Mouse (Mus musculus) liver, adult (tissue): ENCODE results near the gene Crtc3.

Source experiments
- GATA4 ChIP-seq: IDR thresholded peaks from 2 replicates; pipeline ENCODE4 v1.6.1; 2014; ENCODE audit warnings: mild to moderate bottlenecking, low read length; ENCODE audit not compliant: insufficient replicate concordance

Gene Crtc3

DNA sequence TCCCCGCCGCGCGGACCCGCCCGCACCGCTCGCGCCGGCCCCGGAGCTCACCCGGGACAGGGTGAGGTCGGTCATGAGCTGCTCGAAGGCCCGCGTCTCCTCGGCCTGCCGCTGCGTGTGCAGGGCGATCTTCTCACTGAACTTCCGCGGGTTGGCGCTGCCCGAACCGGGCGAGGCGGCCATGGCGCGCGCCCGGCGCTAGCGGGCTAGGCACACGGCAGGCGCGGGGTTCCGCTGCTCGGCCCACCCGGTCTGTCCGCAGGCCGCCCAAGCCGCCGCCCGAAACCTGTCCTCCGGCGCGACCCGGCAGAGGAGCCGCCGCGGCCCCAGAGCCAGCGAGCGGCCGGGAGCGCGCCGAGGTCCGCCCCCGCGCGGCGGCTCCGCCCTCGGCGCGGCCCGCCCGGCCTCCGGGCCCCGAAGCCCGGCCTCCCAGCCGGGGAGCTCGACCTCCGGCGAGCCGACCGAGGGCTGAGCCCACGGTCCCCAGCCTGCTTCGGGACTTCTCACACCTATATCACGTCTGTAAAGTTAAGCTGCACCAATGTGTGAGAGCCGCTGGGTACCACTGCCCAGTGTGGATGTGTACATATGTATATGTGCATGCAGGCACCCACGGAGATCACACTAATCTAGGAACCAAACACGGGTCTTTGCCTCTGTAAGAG, at the start of gene Crtc3:
Crtc3 (minus strand) TSS at position 322 of the 665 bp plus-strand sequence.
- TF ChIP-seq GATA4 = no peak

DNA sequence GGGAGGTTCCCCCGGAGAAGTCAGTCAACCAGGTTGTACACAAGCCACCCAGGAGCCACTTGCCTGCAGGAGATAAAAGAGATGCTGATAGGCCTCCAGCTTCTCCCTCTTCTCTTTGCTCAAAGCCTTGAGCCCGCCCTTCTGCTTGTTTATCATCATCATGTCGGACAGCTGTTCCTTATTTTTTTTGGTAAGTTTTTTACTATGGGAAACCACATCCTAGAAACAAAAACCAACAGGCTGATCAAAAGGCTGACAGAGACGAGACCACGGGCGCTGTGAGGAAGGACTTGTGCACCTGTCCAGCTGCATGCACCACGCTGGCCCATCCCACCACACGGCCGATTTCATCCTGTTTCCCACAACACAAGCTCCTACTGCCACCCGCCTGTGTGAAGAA, 47.5 kb upstream of the Crtc3 start:
- TF ChIP-seq GATA4 = no peak

DNA sequence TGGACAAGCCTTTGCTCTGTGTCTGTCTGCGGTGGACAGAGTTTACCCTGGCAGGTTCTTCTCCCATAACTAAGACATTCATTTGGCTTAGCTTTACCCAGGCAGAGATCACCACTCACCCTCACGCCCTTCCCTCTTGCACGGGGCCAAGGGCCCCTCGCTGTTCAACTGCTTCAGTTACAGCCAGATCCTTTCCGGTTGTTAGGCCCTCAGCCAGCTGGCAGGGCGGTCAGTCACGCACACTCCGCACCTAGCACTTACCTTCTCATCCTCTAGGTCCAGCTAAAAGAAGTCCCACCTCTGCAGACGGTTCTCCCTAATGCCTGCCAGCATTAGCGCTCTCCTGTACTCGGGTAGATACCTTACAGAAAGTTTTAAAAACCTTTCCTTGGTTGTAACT, 44.3 kb upstream of the Crtc3 start:
- no peak for TF ChIP-seq GATA4

DNA sequence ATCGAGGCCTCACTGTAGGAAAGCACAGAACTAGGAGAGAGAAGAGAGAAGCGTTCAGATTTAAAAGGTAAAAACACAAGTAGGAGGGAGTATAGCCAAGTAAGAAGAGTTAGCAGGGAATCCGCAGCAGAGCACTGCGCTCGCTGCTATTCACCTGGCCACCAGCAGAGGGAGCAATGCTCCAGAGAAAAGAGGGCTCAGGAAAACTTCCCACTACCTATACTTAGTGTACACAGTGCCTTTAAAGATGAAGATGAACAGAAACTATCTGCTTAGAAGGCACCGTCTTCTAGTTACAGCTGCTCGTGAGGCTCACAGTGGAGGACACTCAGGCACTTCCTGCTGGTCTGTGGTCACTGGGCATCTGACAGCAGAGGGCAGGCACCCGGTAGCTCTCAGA, 41.0 kb upstream of the Crtc3 start:
- TF ChIP-seq GATA4 = no peak

DNA sequence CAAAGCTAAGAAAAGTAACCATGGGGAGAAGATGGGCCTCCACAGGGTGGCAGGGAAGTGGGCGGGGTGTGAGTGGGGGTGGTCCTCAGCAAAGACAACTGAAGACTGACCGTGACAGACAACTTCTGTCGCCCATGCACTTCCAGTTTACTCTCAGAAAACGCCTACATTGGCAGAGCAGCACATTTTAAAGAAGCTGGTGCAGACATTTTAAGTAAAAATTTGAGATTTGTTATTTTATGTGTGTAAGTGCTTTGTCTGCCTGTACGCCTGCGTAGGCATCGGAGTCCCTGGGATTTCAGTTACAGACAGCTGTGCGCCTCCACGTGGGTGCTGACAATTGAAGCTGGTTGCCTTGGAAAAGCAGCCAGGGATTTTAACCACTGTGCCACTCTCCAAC, 32.4 kb upstream of the Crtc3 start:
- TF ChIP-seq GATA4 = no peak

DNA sequence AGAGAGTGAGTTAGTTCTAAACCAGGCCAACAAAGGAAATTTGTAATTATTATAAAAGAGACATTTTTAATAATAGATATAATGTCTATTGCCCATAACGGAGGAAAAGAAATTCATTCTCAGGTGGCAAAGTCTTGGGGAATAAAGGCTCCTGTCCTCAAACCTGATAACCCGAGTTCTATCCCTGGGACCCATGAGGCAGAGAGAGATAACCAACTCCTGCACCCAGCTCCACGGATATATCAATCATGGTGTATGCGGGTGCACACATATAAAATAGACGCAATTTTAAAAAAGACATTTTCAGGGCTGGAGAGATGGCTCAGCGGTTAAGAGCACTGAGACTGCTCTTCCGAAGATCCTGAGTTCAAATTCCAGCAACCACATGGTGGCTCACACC, 30.9 kb upstream of the Crtc3 start:
- TF ChIP-seq GATA4 = no peak

DNA sequence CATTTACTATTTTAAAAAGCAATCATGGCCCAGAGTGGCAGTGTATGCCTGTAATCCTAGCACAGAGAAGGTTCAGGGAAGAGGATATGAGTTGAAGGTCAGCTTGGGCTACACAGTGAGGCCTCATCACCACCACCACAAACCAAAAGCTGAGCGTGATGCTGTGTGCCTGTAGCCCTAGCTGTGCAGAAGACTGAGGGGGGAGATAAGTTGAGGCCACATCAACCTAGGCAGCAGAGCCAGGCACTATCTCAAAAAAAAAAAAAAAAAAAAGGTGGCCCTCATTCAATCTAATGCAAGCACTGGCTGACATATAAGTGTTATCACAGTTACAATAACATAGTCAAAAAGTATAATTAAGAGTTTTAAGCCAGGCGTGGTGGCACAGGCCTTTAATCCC, 30.4 kb upstream of the Crtc3 start:
- TF ChIP-seq GATA4 = no peak

DNA sequence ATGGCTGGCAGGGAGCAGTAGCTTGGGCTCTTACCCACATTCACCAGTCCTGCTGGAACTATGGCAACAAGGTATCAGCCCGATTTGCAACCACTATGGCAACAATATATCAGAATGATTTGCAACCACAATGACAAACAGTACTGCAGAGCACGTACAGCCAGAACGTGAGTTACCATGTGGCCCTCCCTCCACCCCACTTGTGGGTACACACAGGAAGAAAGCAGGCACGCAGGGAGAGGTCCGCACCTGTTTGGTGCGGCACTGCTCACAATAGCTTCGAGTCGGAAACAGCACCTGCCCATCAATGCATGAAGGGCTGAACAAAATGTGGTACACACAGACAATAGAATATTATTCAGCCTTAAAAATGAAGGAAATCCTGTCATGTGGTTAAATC, 29.8 kb upstream of the Crtc3 start:
- no peak for TF ChIP-seq GATA4

DNA sequence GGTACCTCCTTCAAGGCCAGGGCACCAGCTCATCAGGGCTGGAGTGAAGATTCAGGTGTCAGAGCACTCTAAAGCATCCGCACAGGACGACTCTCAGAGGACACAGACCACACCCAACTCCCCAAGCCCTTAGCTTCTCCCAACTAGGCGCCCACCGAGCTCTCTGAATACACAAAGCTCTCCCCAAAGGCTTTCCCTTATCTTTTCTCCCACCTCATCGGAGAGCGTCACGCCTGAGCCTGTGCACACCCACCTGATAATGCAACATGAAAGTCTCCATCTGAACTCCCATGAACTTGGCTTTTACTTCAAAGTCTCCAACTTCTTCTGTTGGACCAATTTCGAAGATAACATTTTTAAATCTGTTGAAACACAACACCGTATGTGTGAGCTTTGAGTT, 28.1 kb upstream of the Crtc3 start:
- no peak for TF ChIP-seq GATA4

DNA sequence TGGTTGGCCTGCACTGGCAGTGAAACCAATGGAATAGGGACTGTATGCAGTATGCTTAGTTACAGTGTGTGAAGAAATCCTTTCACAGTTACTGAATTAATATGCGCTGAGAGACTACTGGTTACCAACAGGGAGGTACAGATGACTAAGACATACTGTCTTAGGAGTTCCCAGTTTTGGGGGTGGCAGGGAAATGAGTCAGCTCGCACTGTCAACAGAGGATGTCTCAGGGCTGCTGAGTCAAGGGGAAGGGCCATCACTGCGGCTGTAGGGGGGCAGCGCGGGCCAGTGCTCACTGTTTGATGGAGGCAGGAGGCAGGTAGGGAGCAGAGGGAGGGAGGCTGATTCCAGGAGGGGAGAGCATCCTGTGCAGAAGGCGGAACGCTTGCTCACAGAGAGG, 26.6 kb upstream of the Crtc3 start:
- no peak for TF ChIP-seq GATA4

DNA sequence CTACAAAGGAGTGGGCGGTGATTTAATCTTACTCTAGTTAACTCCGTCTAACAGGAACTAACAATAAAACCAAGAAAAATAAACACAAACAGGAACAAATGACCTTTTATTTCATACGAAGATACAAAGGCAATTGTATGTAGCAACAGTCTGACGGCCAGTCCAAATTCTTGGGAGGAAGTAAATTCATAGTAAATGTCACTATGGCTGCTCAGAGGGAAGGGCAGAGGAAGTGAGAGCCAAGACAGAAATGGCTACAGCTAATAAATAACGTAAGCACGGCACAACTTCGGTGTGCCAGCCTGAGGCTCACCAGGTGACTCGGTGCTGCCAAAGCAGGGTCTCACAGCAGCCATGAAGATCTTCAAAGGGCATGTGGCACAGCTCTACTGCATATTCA, 22.8 kb upstream of the Crtc3 start:
- no peak for TF ChIP-seq GATA4

DNA sequence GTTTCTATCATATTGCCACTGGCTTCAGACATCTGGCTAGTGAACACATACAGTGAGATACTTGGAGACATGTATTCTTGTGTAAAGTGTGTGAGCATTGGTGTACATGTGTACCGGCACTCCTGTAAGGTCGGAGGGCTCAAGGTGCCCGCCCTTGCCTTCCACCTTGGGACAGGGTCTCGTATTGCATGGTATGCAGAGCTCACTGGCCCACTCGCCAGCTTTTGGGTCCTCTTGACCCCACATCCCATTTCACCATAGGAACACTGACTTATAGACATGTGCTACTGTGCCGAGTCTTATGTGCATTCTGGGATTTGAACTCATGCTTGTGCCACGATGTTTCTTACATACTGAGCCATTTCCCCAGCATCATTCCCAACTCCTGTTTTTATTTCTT, 21.7 kb upstream of the Crtc3 start:
- TF ChIP-seq GATA4 = no peak

DNA sequence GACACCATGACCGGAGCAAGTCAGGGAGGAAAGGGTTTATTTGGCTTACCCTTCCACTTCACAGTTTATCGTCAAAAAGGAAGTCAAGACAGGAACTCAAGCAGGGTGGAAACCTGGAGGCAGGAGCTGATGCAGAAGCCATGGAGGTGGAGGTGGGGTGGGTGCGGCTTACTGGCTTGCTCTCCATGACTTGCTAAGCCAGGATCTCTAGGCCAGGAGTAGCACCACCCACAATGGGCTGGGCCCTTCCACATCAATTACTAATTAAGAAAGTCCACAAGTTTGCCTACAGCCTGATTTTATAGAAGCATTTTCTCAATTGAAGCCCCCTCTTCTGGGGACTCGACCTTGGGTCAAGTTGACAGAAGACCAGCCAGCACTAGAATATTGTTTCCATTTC, 15.4 kb upstream of the Crtc3 start:
- TF ChIP-seq GATA4 = no peak

DNA sequence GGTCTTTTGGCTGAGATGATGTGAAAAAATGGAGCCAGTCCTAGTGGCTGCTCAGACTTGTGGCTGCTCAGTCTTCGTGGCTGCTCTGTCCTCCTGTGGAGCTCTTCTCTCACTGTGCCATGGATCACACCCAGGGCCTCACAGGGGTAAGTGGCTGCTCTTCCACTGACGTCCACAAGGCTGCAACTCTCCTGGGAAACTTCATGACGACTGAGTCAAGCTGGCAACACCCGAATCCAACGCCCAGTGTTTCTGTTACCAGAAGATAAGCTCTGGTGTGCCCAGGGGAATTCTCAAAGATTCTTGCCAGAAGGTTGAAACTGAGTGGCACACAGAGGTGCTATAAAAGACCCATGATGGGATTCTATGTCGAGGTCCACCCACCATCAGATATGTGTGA, 13.8 kb upstream of the Crtc3 start:
- TF ChIP-seq GATA4 = no peak

DNA sequence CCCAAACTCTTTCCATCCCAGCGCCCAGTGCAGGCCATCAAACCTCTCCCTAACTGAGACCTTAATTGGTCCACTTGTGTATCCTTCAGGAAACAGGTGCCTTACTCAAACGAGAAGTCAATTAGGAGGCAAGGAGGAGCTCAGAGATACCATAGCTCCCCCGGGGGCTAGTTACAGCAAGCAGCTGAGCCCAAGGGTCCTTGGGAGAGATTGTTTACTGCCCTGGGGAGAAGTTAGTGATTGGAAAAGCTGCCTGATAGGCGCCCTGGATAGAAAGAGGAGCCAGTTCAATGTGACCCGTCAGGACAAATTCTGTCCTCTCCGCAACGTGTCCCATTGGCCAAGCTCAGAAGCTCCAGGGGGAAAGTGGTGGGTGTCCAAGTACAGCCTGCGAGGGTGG, 11.0 kb upstream of the Crtc3 start:
- TF ChIP-seq GATA4 = no peak

DNA sequence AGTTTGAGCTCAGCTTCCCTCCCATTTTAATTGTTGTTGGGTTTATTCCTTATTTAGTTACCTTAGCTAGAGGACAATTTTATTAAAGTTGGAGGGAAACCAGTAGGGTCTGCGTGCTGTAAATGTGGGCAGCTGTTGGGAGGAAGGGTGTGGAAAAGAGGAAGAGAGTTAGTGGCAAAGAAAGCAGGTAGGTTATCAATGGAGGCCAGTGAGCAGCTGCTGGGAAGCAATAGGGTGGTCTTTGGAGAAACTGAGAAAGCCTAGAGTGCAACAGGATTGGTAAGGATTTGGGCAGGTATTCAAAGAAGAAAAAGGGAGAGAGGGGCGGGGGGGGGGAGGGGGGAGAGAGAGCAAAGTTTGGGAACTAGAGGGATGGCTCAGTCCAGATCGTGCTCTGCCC, 10.3 kb upstream of the Crtc3 start:
- no peak for TF ChIP-seq GATA4

DNA sequence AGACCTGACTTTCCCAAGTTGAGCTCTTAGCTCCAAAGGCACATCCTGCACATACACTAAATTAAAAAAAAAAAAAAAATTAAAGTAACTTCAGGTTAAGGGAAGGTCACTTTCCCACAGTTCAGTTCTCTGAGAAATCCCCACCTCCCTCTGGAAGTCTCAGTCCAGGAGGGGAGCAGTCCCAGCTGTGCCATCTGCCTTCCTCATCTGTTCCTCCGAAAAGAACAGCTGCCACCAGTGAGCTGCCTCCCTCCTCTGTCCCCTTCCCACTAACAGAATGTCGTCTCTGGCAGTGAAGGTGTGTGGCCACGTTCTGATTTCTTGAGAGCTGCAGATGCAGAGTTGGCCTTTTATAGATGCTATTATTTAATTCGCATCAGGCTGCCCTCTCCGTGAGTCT, 9.2 kb upstream of the Crtc3 start:
- TF ChIP-seq GATA4 = no peak

DNA sequence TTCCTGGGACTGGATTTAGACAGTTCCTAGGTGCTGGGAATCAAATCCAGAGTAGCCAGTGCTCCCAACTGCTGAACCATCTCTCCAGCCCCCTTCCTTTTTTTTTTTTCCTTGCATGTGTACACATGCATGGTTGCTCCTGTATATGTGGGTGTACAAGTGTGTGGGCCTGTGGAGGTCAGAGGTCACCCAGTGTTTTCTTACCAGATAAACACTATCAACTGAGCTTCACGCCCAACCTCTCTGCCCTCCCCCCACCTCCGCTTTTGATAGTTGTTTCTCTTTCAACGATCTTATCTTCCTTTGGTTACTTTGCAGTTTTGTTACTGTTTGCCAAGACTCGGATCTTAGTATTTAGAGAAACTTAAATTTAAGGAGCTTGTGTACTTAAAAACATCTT, 8.2 kb upstream of the Crtc3 start:
- no peak for TF ChIP-seq GATA4
